Mouse (Mus musculus) spleen, adult 2 months (tissue): ENCODE measurements around the gene Pa2g4. TPM values are rescaled to one million over a fixed set of nuclear protein-coding genes. Genes with fewer than 3 reads are reported as not detected.

ENCODE experiments used
- DNase-seq, 2 experiments: peaks; one replicate each; pipeline versions ENCODE4 v3.0.0 to v3.0.0-alpha.2; 2012 to 2021; ENCODE audit warnings: low spot score in 2 of 2, low read depth in 1 of 2
- H3K27ac ChIP-seq: fragments of 200-500 bp; 2 replicates; pipeline ENCODE4 v1.5.1; 2012; ENCODE audit warnings: low read length, inconsistent platforms; ENCODE audit not compliant: insufficient read depth
- H3K27me3 ChIP-seq: fragments of 200-500 bp; 2 replicates; pipeline ENCODE4 v1.6.1; 2012; ENCODE audit warnings: mild to moderate bottlenecking, moderate library complexity, low read length, inconsistent platforms; ENCODE audit not compliant: control insufficient read depth, insufficient read depth
- H3K36me3 ChIP-seq: fragments of 200-500 bp; 2 replicates; pipeline ENCODE4 v1.6.1; 2012; ENCODE audit warnings: mild to moderate bottlenecking, low read length, inconsistent platforms; ENCODE audit not compliant: control insufficient read depth, insufficient read depth
- H3K4me1 ChIP-seq: fragments of 200-500 bp; 2 replicates; pipeline ENCODE4 v1.6.1; 2011; ENCODE audit warnings: inconsistent platforms; ENCODE audit not compliant: control insufficient read depth, insufficient read depth, insufficient read length
- H3K4me3 ChIP-seq: fragments of 200-500 bp; 2 replicates; pipeline ENCODE4 v1.5.1; 2011; ENCODE audit warnings: mild to moderate bottlenecking, inconsistent platforms; ENCODE audit not compliant: insufficient read depth, insufficient read length; ENCODE audit errors: extremely low read depth
- CTCF ChIP-seq: fragments of 200-500 bp; IDR thresholded peaks from 2 replicates; pipeline ENCODE4 v1.5.1; 2011; ENCODE audit warnings: mild to moderate bottlenecking, inconsistent platforms; ENCODE audit not compliant: insufficient read depth, insufficient read length, insufficient replicate concordance; ENCODE audit errors: extremely low read depth
- POLR2A ChIP-seq: fragments of 200-500 bp; IDR thresholded peaks from 2 replicates; pipeline ENCODE4 v1.6.1; 2011; ENCODE audit warnings: low read depth, low read length, inconsistent platforms
- WGBS: fragments of 180-500 bp; shearing (Covaris S2); methylation state at CpG from one replicate; pipeline ENCODE4 v1.1.7; 2018; 5-methylcytosine and 5-hydroxymethylcytosine counted together
- polyA plus RNA-seq: library from polyadenylated mRNA; depleted of rRNA; stranded (reverse); fragments of >200 nt; gene quantifications from 2 replicates; pipeline ENCODE4 v1.2.3, GENCODE M21; 2012

Pa2g4 gene
- polyA plus RNA-seq, 1 experiment = 16.8 TPM

- H3K27ac ChIP-seq = no peak overlapping the region
- H3K36me3 ChIP-seq = peaks cover 78% of the 10 kb centered on the region
- WGBS = 92% methylated on average over 20 of the region's 20 CpGs
- no peak for DNase-seq
- no peaks in the 10 kb centered on the region for H3K27me3 ChIP-seq
- H3K4me3 ChIP-seq = no peak overlapping the region
- no peaks in the 10 kb centered on the region for H3K4me1 ChIP-seq
- TF ChIP-seq CTCF (no peak), POLR2A (no peak)
Observed at GRCm38 (mm10) chr10:128516029-128516428, 49.8 kb downstream of the Pa2g4 start.

GRCm38 (mm10) chr10:128515044-128515443 is 50.7 kb downstream of the Pa2g4 start:
- no peaks in the 10 kb centered on the region for H3K27me3 ChIP-seq
- DNase-seq = no peak
- H3K36me3 ChIP-seq = peaks cover 78% of the 10 kb centered on the region
- 88% methylated on average over 4 of the region's 4 CpGs for WGBS
- no peak for TF ChIP-seq POLR2A
- TF ChIP-seq CTCF = no peak
- H3K4me1 ChIP-seq = no peaks in the 10 kb centered on the region
- H3K4me3 ChIP-seq = no peak overlapping the region
- H3K27ac ChIP-seq = no peak overlapping the region

DNA sequence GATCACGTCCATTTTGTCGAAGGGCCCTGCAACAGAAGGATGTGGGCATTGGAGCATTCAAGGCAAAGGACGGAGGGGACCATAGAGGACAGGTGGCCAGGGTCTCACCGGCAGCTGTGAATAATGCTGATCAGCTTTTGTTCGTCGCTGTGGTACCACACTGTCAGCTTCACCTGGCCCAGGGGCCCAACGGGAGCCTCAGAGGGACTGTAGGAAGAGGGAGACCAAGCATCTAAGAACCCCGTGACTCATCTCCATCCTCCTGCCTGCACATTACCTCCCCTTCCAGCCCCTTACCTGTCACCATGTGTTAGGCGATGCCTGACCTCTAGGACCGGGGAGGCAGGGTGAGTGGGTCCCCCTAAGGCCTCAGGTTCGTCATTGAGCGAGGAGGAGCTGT is 54.0 kb downstream of the Pa2g4 start:
- 95% methylated on average over 12 of the region's 12 CpGs for WGBS
- Histone ChIP-seq H3K4me3 (no peak overlapping the region), H3K27ac (no peak overlapping the region), H3K4me1 (no peaks in the 10 kb centered on the region), H3K36me3 (peaks cover 55% of the 10 kb centered on the region), H3K27me3 (no peaks in the 10 kb centered on the region)
- TF ChIP-seq POLR2A = no peak
- TF ChIP-seq CTCF = no peak
- DNase-seq = no peak

DNA sequence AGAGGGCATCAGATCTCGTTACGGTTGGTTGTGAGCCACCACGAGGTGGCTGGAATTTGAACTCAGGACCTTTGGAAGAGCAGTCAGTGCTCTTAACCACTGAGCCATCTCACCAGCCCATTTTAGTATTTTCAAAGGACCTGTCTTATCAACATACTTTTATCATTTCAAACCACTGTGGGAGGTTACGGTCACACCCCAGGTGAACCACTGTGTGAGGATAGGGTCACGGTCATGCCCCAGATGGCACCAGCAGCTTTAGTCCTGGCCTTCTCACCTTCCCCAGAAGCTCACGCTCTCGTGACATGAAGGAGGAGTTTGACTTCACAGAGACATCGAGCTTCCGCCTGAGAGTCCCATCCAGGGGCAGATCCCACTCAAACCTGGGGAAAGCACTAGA is 54.6 kb downstream of the Pa2g4 start:
- Histone ChIP-seq H3K4me3 (no peak overlapping the region), H3K27me3 (no peaks in the 10 kb centered on the region), H3K4me1 (no peaks in the 10 kb centered on the region), H3K27ac (no peak overlapping the region), H3K36me3 (peaks cover 50% of the 10 kb centered on the region)
- no peak for TF ChIP-seq POLR2A
- TF ChIP-seq CTCF = no peak
- 90% methylated on average over 9 of the region's 9 CpGs for WGBS
- no peak for DNase-seq

GRCm38 (mm10) chr10:128510301-128510700 is 55.5 kb downstream of the Pa2g4 start:
- Histone ChIP-seq H3K27ac (no peak overlapping the region), H3K36me3 (peaks cover 42% of the 10 kb centered on the region), H3K4me3 (no peak overlapping the region), H3K27me3 (no peaks in the 10 kb centered on the region), H3K4me1 (no peaks in the 10 kb centered on the region)
- no peak for DNase-seq
- TF ChIP-seq POLR2A (no peak), CTCF (no peak)
- 97% methylated on average over 11 of the region's 11 CpGs for WGBS

DNA sequence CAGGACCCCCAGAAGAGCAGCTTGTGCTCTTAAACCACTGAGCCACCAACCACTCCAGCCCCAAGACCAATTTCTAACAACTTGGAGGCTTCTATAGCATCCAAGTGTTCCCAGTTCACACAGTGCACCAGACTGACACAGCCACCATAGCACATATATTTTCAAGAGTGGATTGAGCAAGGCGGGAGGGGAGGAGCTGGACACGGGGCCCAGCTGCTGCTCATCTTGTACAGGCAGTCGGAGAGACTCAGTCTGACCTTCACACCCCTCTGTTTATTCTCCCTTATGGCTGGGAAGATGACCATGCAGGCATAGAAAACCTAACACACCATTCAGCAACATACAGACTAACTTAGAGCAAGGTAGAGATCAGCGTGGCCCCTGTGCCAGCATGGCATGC is 56.0 kb downstream of the Pa2g4 start:
- Histone ChIP-seq H3K27ac (no peak overlapping the region), H3K4me1 (peaks cover 2% of the 10 kb centered on the region; the same call in 1 of the 2 replicates), H3K27me3 (no peaks in the 10 kb centered on the region), H3K4me3 (no peak overlapping the region), H3K36me3 (peaks cover 38% of the 10 kb centered on the region)
- 90% methylated on average over 4 of the region's 4 CpGs for WGBS
- TF ChIP-seq POLR2A (no peak), CTCF (no peak)
- no peak for DNase-seq

DNA sequence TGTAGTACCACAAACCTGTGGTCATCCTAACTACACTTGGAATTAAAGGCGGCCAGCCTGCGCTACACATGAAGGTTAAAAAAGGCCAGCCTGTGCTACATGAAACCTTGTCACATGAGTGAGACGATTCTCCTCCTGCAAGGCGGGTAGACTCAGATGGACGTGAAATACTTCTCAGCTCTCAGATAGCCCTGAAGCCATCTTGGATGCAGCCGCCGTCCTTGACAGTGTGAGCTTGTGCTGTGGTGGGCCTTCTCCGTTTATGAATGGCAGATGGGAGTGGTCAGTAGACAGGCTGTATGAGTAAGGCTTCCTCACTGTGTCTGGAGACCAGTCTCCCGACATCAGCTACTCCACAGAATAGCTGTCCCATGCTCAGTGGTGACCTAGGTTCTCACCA is 56.6 kb downstream of the Pa2g4 start:
- 90% methylated on average over 9 of the region's 9 CpGs for WGBS
- no peaks in the 10 kb centered on the region for H3K27me3 ChIP-seq
- no peak overlapping the region for H3K4me3 ChIP-seq
- peaks cover 37% of the 10 kb centered on the region for H3K36me3 ChIP-seq
- no peak for TF ChIP-seq CTCF
- TF ChIP-seq POLR2A = no peak
- H3K27ac ChIP-seq = no peak overlapping the region
- H3K4me1 ChIP-seq = peaks cover 8% of the 10 kb centered on the region; the same call in 1 of the 2 replicates
- no peak for DNase-seq
